ENCODE assay signal across 22 mouse cellular contexts in the genomic region with DNA sequence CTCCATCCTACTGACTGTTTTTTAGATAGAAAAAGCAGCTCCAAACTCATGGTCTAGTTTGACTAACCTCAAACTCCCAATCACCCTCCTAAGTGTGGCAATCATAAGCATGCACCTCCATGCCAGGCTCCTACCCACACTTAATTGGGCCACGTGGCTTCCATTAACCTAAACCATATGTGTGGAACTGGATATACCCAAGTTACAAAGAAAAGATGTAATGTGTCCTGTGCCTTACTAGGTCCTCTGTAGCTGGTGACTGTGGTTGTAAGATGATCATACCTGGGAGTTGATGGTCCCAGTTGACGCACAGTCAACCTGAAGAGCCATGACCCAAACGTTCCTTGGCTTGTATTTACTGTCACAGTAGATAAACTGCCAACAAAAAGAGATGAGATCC. TPM values are rescaled to one million over a fixed set of nuclear protein-coding genes. Genes with fewer than 3 reads are reported as not detected.
"Had no signal": no experiment of that assay in that cellular context is flagged by ENCODE, and none has a peak within 500 bp of the region (broad histone marks: within the 10 kb centered on the region; RNA-seq: fewer than 3 reads in every experiment).

No protein-coding gene starts in this region.

- H3K27me3 ChIP-seq: limb, embryonic 12.5 days; limb, embryonic 15.5 days; midbrain, embryonic 12.5 days; midbrain, embryonic 15.5 days; neural tube, embryonic 12.5 days; neural tube, embryonic 15.5 days; stomach, embryonic 15.5 days had no signal

- H3K27ac ChIP-seq: limb, embryonic 12.5 days; limb, embryonic 15.5 days; liver, embryonic 14.5 days; macrophage; midbrain, embryonic 12.5 days; midbrain, embryonic 15.5 days; neural tube, embryonic 12.5 days; neural tube, embryonic 15.5 days; stomach, embryonic 15.5 days had no signal

- ATAC-seq: liver, postnatal 0 days; lung, postnatal 0 days; midbrain, embryonic 15.5 days had no signal

- DNase-seq: kidney, adult 9 months; kidney, postnatal 14 days; kidney, postnatal 4 days; liver, postnatal 0 days; lung, embryonic 14.5 days; right cerebral cortex, adult 18-20 months; right cerebral cortex, postnatal 14 days; right cerebral cortex, postnatal 4 days; thymus, postnatal 25 days had no signal

- H3K4me1 ChIP-seq: limb, embryonic 12.5 days; limb, embryonic 15.5 days; midbrain, embryonic 12.5 days; midbrain, embryonic 15.5 days; neural tube, embryonic 12.5 days; neural tube, embryonic 15.5 days; stomach, embryonic 15.5 days had no signal

- H3K36me3 ChIP-seq: limb, embryonic 12.5 days; limb, embryonic 15.5 days; midbrain, embryonic 12.5 days; midbrain, embryonic 15.5 days; neural tube, embryonic 12.5 days; neural tube, embryonic 15.5 days; stomach, embryonic 15.5 days had no signal

- H3K9me3 ChIP-seq: limb, embryonic 12.5 days; limb, embryonic 15.5 days; midbrain, embryonic 12.5 days; midbrain, embryonic 15.5 days; neural tube, embryonic 12.5 days; neural tube, embryonic 15.5 days; stomach, embryonic 15.5 days had no signal

- H3K4me2 ChIP-seq: limb, embryonic 12.5 days; limb, embryonic 15.5 days; liver, embryonic 11.5 days; lung, embryonic 14.5 days; midbrain, embryonic 12.5 days; midbrain, embryonic 15.5 days; neural tube, embryonic 12.5 days; neural tube, embryonic 15.5 days; stomach, embryonic 15.5 days had no signal

- H3K4me3 ChIP-seq: limb, embryonic 12.5 days; limb, embryonic 15.5 days; midbrain, embryonic 12.5 days; midbrain, embryonic 15.5 days; neural tube, embryonic 12.5 days; neural tube, embryonic 15.5 days; stomach, embryonic 15.5 days had no signal

- H3K9ac ChIP-seq: limb, embryonic 12.5 days; limb, embryonic 15.5 days; liver, embryonic 14.5 days; liver, postnatal 0 days; lung, embryonic 14.5 days; midbrain, embryonic 12.5 days; midbrain, embryonic 15.5 days; neural tube, embryonic 12.5 days; neural tube, embryonic 15.5 days; stomach, embryonic 15.5 days had no signal

RNA-seq across cellular contexts. Expression of a gene that starts 17.7 kb away (rescaled TPM):
- total RNA-seq: megakaryocyte, adult 5-6 weeks had no signal
- polyA plus RNA-seq: liver, embryonic 14.5 days; liver, postnatal 0 days; macrophage; thymus, postnatal 0 days had no signal
